In genomic region chr6:23630465-23630864, GRCm38 (mm10) we compare ENCODE assay signal across 26 mouse cellular contexts. TPM values are rescaled to one million over a fixed set of nuclear protein-coding genes. Genes with fewer than 3 reads are reported as not detected.
"Had no signal": no experiment of that assay in that cellular context is flagged by ENCODE, and none has a peak within 500 bp of the region (broad histone marks: within the 10 kb centered on the region; RNA-seq: fewer than 3 reads in every experiment).

No protein-coding gene starts in this region.

- H3K4me3 ChIP-seq: limb, embryonic 12.5 days; limb, embryonic 15.5 days; lung, embryonic 15.5 days; midbrain, embryonic 13.5 days; neural tube, embryonic 13.5 days had no signal

- H3K36me3 ChIP-seq: limb, embryonic 12.5 days; limb, embryonic 15.5 days; lung, embryonic 15.5 days; midbrain, embryonic 13.5 days; neural tube, embryonic 13.5 days had no signal

- H3K27me3 ChIP-seq: limb, embryonic 12.5 days; limb, embryonic 15.5 days; lung, embryonic 15.5 days; midbrain, embryonic 13.5 days; neural tube, embryonic 13.5 days had no signal

- H3K9ac ChIP-seq: limb, embryonic 12.5 days; limb, embryonic 15.5 days; liver, embryonic 14.5 days; liver, postnatal 0 days; lung, embryonic 15.5 days; midbrain, embryonic 13.5 days; neural tube, embryonic 13.5 days had no signal

- H3K4me1 ChIP-seq: limb, embryonic 12.5 days; limb, embryonic 15.5 days; lung, embryonic 15.5 days; neural tube, embryonic 13.5 days had no signal

- DNase-seq: kidney, adult 18-20 months; kidney, adult 9 months; kidney, postnatal 14 days; kidney, postnatal 4 days; left cerebral cortex, postnatal 4 days; liver, postnatal 0 days; lung, postnatal 10 days; lung, postnatal 36 days; retina, postnatal 1 day; thymus, adult 18-20 months; thymus, postnatal 4 days had no signal

- H3K27ac ChIP-seq: limb, embryonic 12.5 days; limb, embryonic 15.5 days; liver, embryonic 14.5 days; lung, embryonic 15.5 days; midbrain, embryonic 13.5 days; neural tube, embryonic 13.5 days had no signal

- H3K4me2 ChIP-seq: limb, embryonic 12.5 days; limb, embryonic 15.5 days; liver, embryonic 11.5 days; lung, embryonic 15.5 days; midbrain, embryonic 13.5 days; neural tube, embryonic 13.5 days had no signal

- ATAC-seq: liver, postnatal 0 days; midbrain, embryonic 13.5 days had no signal

- H3K9me3 ChIP-seq: limb, embryonic 12.5 days; limb, embryonic 15.5 days; lung, embryonic 15.5 days; midbrain, embryonic 13.5 days; neural tube, embryonic 13.5 days had no signal

RNA-seq across cellular contexts. Expression of gene Rnf133, which starts 19.6 kb away (rescaled TPM):
- total RNA-seq: left cerebral cortex, postnatal 14 days; megakaryocyte-erythroid progenitor cell, adult 5-6 weeks; midbrain, postnatal 0 days; neutrophil, adult 5-6 weeks had no signal
- polyA plus RNA-seq: kidney, embryonic 16.5 days; limb, embryonic 12.5 days; limb, embryonic 15.5 days; liver, embryonic 11.5 days; liver, embryonic 14.5 days; liver, postnatal 0 days; midbrain, embryonic 13.5 days; midbrain, postnatal 0 days; neural tube, embryonic 13.5 days; small intestine, adult 2 months; spleen, adult 2 months; stomach, embryonic 16.5 days had no signal

RNA-seq across cellular contexts. Expression of gene Rnf148, which starts 24.5 kb away (rescaled TPM):
- total RNA-seq: megakaryocyte-erythroid progenitor cell, adult 5-6 weeks had no signal
- polyA plus RNA-seq: kidney, embryonic 16.5 days; limb, embryonic 12.5 days; limb, embryonic 15.5 days; liver, embryonic 11.5 days; liver, embryonic 14.5 days; liver, postnatal 0 days; midbrain, embryonic 13.5 days; midbrain, postnatal 0 days; neural tube, embryonic 13.5 days; small intestine, adult 2 months; spleen, adult 2 months had no signal
